In genomic region chr1:37997867-37998266, GRCm38 (mm10) we compare ENCODE assay signal across 8 mouse cellular contexts. TPM values are rescaled to one million over a fixed set of nuclear protein-coding genes. Genes with fewer than 3 reads are reported as not detected.
DNase-seq lines count a peak whose midpoint lies in the region; ATAC-seq and TF ChIP-seq lines count a peak whose summit lies in the region.

Gene Txndc9, minus strand, starts transcription at chr1:37997893.
Gene Eif5b, plus strand, starts transcription at chr1:37998010.

- intact Hi-C loops in heart, postnatal 14 days (cut with DNase I) = loop anchor here (5.0 kb wide), 1 partner anchor 129 kb away; the partner anchor contains the start of gene Rev1

- H3K27ac ChIP-seq in ES-Bruce4 (ENCODE audit: insufficient read depth, low read length) = peak within 1 kb of the TSS; percentile 60
- peak within 1 kb of the TSS; percentile 94 for H3K27ac ChIP-seq in forebrain, embryonic 14.5 days (ENCODE audit: low read depth, low read length)
- peak within 1 kb of the TSS; percentile 97 for H3K27ac ChIP-seq in neural tube, embryonic 15.5 days (replicated peaks)

- TF ChIP-seq EP300 in ES-Bruce4 (IDR thresholded peaks at IDR 0.05; ENCODE audit: insufficient read depth, low read depth, low read length) = no peak; the same call in 1 of the 2 replicates

- TF ChIP-seq CTCF in ES-Bruce4 (IDR thresholded peaks at IDR 0.05; ENCODE audit: low read depth, low read length) = peak; percentile 27

- peak; percentile 21 for TF ChIP-seq POLR2A in ES-Bruce4 (IDR thresholded peaks at IDR 0.05; ENCODE audit: insufficient read depth, low read length)

- H3K4me3 ChIP-seq in ES-Bruce4 (ENCODE audit: low read depth, low read length) = peak within 1 kb of the TSS; percentile 83
- H3K4me3 ChIP-seq in forebrain, embryonic 14.5 days (ENCODE audit: low read depth, low read length) = peak within 1 kb of the TSS; percentile 92
- H3K4me3 ChIP-seq in neural tube, embryonic 15.5 days (replicated peaks) = peak within 1 kb of the TSS; percentile 67

- no peaks in the 10 kb centered on the region for H3K9me3 ChIP-seq in ES-Bruce4 (replicated peaks; ENCODE audit: control insufficient read depth, insufficient read depth, low read length, poor library complexity, severe bottlenecking)
- no peaks in the 10 kb centered on the region for H3K9me3 ChIP-seq in forebrain, embryonic 14.5 days (replicated peaks; ENCODE audit: control insufficient read depth, low read length)
- H3K9me3 ChIP-seq in neural tube, embryonic 15.5 days (replicated peaks) = no peaks in the 10 kb centered on the region

- ATAC-seq in cerebellum, adult (ENCODE audit: insufficient number of reproducible peaks, low FRiP score, low TSS enrichment) = peak; percentile 92
- ATAC-seq in forebrain, embryonic 14.5 days = peak; percentile 91
- peak; percentile 93 for ATAC-seq in neural tube, embryonic 15.5 days (ENCODE audit: low FRiP score)

- H3K9ac ChIP-seq in ES-Bruce4 (ENCODE audit: low read depth, poor library complexity, severe bottlenecking) = peak within 1 kb of the TSS; percentile 90
- H3K9ac ChIP-seq in forebrain, embryonic 14.5 days (ENCODE audit: low read length) = peak within 1 kb of the TSS; percentile 89
- peak within 1 kb of the TSS; percentile 78 for H3K9ac ChIP-seq in neural tube, embryonic 15.5 days (replicated peaks)

- peaks cover 25% of the 10 kb centered on the region for H3K36me3 ChIP-seq in ES-Bruce4 (ENCODE audit: control insufficient read depth, insufficient read depth, low read length, poor library complexity, severe bottlenecking)
- peaks cover 27% of the 10 kb centered on the region for H3K36me3 ChIP-seq in forebrain, embryonic 14.5 days (ENCODE audit: control insufficient read depth, insufficient read depth, low read length)
- peaks cover 24% of the 10 kb centered on the region for H3K36me3 ChIP-seq in neural tube, embryonic 15.5 days

- no peaks in the 10 kb centered on the region for H3K27me3 ChIP-seq in ES-Bruce4 (ENCODE audit: control insufficient read depth, insufficient read depth, low read length, poor library complexity, severe bottlenecking)
- no peaks in the 10 kb centered on the region for H3K27me3 ChIP-seq in forebrain, embryonic 14.5 days (replicated peaks; ENCODE audit: control insufficient read depth, insufficient read depth, low read length)
- H3K27me3 ChIP-seq in neural tube, embryonic 15.5 days (replicated peaks) = no peaks in the 10 kb centered on the region

- H3K4me1 ChIP-seq in ES-Bruce4 (ENCODE audit: control insufficient read depth, insufficient read depth, low read length) = peaks cover 2% of the 10 kb centered on the region
- H3K4me1 ChIP-seq in forebrain, embryonic 14.5 days (ENCODE audit: control insufficient read depth, insufficient read depth, low read length) = peaks cover 12% of the 10 kb centered on the region
- peaks cover 23% of the 10 kb centered on the region for H3K4me1 ChIP-seq in neural tube, embryonic 15.5 days

- peak within 1 kb of the TSS; percentile 89 for H3K4me2 ChIP-seq in forebrain, embryonic 14.5 days (ENCODE audit: low read length)
- H3K4me2 ChIP-seq in neural tube, embryonic 15.5 days = peak within 1 kb of the TSS; percentile 83

- under 1% methylated on average over 50 of the region's 50 CpGs for WGBS in forebrain, embryonic 14.5 days
- WGBS in neural tube, embryonic 15.5 days = under 1% methylated on average over 50 of the region's 50 CpGs

- peak; percentile 97 for DNase-seq in forebrain, embryonic 14.5 days (ENCODE audit: low spot score)
- DNase-seq in heart, postnatal 14 days = peak; percentile 96
- peak; percentile 96 for DNase-seq in layer of hippocampus, adult 11-12 months (ENCODE audit: low spot score)
- DNase-seq in lung, adult 18-20 months = peak; percentile 94 to 96
- DNase-seq in testis, postnatal 14 days (ENCODE audit: low spot score) = peak; percentile 96

RNA-seq across cellular contexts. Expression of gene Txndc9, which starts in this region (rescaled TPM):
- polyA plus RNA-seq in ES-Bruce4 (2011; ENCODE audit: insufficient read depth, insufficient read length, low read depth, missing spikeins) = 93.8 and 97.5 TPM in 2 replicates
- polyA plus RNA-seq in forebrain, embryonic 14.5 days (2014; fragmentation: Nextera tagmentation; extraction: Ambion mirVana) = 154 and 162 TPM in 2 replicates
- total RNA-seq in heart, postnatal 14 days (2021) = 10 to 100 TPM; 51.4 to 52.1 TPM
- 134 and 147 TPM in 2 replicates for polyA plus RNA-seq in neural tube, embryonic 15.5 days (2015; fragmentation: Nextera tagmentation; extraction: Ambion mirVana)

RNA-seq across cellular contexts. Expression of gene Eif5b, which starts in this region (rescaled TPM):
- 92.7 and 94.6 TPM in 2 replicates for polyA plus RNA-seq in ES-Bruce4 (2011; ENCODE audit: insufficient read depth, insufficient read length, low read depth, missing spikeins)
- 16.2 and 17.3 TPM in 2 replicates for polyA plus RNA-seq in forebrain, embryonic 14.5 days (2014; fragmentation: Nextera tagmentation; extraction: Ambion mirVana)
- 10 to 100 TPM; 31.6 to 36.5 TPM for total RNA-seq in heart, postnatal 14 days (2021)
- polyA plus RNA-seq in neural tube, embryonic 15.5 days (2015; fragmentation: Nextera tagmentation; extraction: Ambion mirVana) = 21.5 and 21.9 TPM in 2 replicates

Comparison
In these comparisons a context has a peak if more than half of its experiments do, and no peak if none do; other contexts are left out.
1. Peak in every context shown above with its lines: DNase-seq, ATAC-seq, H3K4me3 ChIP-seq and H3K27ac ChIP-seq.